Mouse (Mus musculus) midbrain, embryonic 13.5 days (tissue): Measurements from ENCODE around the gene Pglyrp2. TPM values are rescaled to one million over a fixed set of nuclear protein-coding genes. Genes with fewer than 3 reads are reported as not detected.
A peak's percentile ranks its signal among the peaks of the same experiment; 100 is the strongest.

Experiments used
- ATAC-seq: fragments of 200-750 bp; cut with Nextera tagmentation; 2 replicates; pipeline ENCODE4 v1.8.0; 2017; ENCODE audit warnings: mild to moderate bottlenecking, moderate TSS enrichment, moderate library complexity
- H3K27ac ChIP-seq: fragments of 300-500 bp; sonication (generic); 2 replicates; pipeline ENCODE4 v1.5.1; 2015; ENCODE audit warnings: inconsistent platforms, mild to moderate bottlenecking, moderate library complexity
- H3K27me3 ChIP-seq: fragments of 300-500 bp; sonication (generic); 2 replicates; pipeline ENCODE4 v1.6.1; 2015; ENCODE audit warnings: mild to moderate bottlenecking, inconsistent platforms
- H3K36me3 ChIP-seq: fragments of 300-500 bp; sonication (generic); 2 replicates; pipeline ENCODE4 v1.6.1; 2015; ENCODE audit warnings: mild to moderate bottlenecking, inconsistent platforms
- H3K4me1 ChIP-seq: fragments of 300-500 bp; sonication (generic); replicated peaks from 2 replicates; pipeline ENCODE4 v1.6.1; 2015; ENCODE audit warnings: inconsistent platforms
- H3K4me2 ChIP-seq: fragments of 300-500 bp; sonication (generic); replicated peaks from 2 replicates; pipeline ENCODE4 v1.6.1; 2015; ENCODE audit warnings: moderate library complexity, mild to moderate bottlenecking, inconsistent platforms
- H3K4me3 ChIP-seq: fragments of 300-500 bp; sonication (generic); replicated peaks from 2 replicates; pipeline ENCODE4 v1.5.1; 2015; ENCODE audit warnings: mild to moderate bottlenecking, inconsistent platforms
- H3K9ac ChIP-seq: fragments of 300-500 bp; sonication (generic); replicated peaks from 2 replicates; pipeline ENCODE4 v1.6.1; 2015; ENCODE audit warnings: mild to moderate bottlenecking, inconsistent platforms
- H3K9me3 ChIP-seq: fragments of 300-500 bp; sonication (generic); 2 replicates; pipeline ENCODE4 v1.6.1; 2016; ENCODE audit warnings: mild to moderate bottlenecking, inconsistent platforms
- WGBS: fragments of 180-500 bp; shearing (Covaris S2); methylation state at CpG from one replicate; pipeline ENCODE4 v1.1.7; 2015; 5-methylcytosine and 5-hydroxymethylcytosine counted together
- polyA plus RNA-seq: library from polyadenylated mRNA; unstranded; fragments of >200 nt; fragmentation: Nextera tagmentation; extraction: Ambion mirVana; gene quantifications from 2 replicates; pipeline ENCODE4 v1.2.1, GENCODE M21; 2015

The Pglyrp2 gene
- polyA plus RNA-seq, 1 experiment from 2014 or later = not detected

DNA sequence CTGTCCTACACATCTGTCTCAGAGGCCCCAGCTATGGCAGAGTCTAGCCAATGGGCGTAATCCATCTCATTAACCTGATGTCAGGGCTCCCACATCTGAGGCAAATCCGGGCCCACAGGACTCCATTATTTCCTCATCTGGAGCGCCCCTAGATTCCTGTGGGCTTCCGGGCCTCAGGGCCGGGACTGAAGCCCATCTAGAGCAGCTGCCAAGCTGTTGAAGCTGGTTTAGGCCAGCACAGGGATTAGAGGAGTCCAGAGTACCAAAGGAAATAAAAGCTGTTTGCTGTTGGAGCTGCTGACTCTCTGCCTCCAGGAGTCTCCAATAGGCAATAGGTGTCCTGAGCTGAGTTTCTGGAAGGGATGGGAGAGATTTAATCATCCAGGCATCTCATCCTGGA, 11.2 kb upstream of the Pglyrp2 start:
- H3K27me3 ChIP-seq = no peaks in the 10 kb centered on the region
- no peak overlapping the region for H3K4me3 ChIP-seq
- no peaks in the 10 kb centered on the region for H3K36me3 ChIP-seq
- H3K27ac ChIP-seq = no peak overlapping the region
- no peaks in the 10 kb centered on the region for H3K9me3 ChIP-seq
- ATAC-seq = no peak
- H3K4me2 ChIP-seq = no peak overlapping the region
- H3K4me1 ChIP-seq = no peaks in the 10 kb centered on the region
- H3K9ac ChIP-seq = no peak overlapping the region
- 64% methylated on average over 5 of the region's 5 CpGs for WGBS

DNA sequence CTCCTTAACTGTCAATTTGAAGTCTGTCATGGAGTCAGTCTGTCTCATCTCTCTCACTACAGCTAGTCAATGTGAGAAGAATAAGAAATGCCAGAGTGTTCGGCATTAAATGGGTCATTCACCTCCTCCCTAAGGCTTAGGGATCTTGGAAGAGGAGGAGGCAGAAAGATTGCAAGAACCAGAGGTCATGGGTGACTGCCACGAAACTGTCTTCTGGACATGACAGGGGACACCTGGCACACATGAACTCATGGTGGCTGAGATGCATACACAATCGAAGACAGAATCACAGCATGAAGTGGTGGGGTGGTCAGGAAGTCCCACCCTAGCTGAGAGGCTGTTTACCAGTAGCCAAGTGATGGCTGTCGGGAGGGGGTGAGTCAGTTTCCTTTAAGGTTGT, 10.4 kb upstream of the Pglyrp2 start:
- no peaks in the 10 kb centered on the region for H3K9me3 ChIP-seq
- H3K27ac ChIP-seq = no peak overlapping the region
- H3K27me3 ChIP-seq = no peaks in the 10 kb centered on the region
- no peak for ATAC-seq
- H3K9ac ChIP-seq = no peak overlapping the region
- no peaks in the 10 kb centered on the region for H3K36me3 ChIP-seq
- 71% methylated on average over 4 of the region's 4 CpGs for WGBS
- no peak overlapping the region for H3K4me2 ChIP-seq
- no peaks in the 10 kb centered on the region for H3K4me1 ChIP-seq
- no peak overlapping the region for H3K4me3 ChIP-seq

DNA sequence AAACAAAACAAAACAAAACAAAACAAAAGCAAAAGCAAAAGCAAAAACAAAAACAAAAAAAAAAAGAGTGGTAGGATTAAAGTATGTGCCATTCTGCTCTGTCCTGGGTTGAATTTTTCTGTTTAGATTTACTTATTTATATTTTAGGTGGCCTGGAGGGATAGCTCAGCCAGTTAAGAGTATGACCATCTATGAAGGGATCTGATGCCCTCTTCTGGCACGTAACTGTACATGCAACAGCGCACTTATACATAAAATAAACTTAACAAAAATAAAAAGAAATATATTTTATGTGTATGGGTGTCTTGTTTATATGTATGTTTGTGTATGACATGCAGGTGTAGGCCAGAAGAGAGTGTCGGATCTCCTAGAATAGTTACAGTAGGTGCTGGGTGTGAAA, 8.0 kb upstream of the Pglyrp2 start:
- H3K27ac ChIP-seq = no peak overlapping the region
- 58% methylated on average over 3 of the region's 3 CpGs for WGBS
- H3K27me3 ChIP-seq = no peaks in the 10 kb centered on the region
- H3K36me3 ChIP-seq = no peaks in the 10 kb centered on the region
- H3K4me2 ChIP-seq = no peak overlapping the region
- no peaks in the 10 kb centered on the region for H3K9me3 ChIP-seq
- no peak overlapping the region for H3K4me3 ChIP-seq
- H3K4me1 ChIP-seq = no peaks in the 10 kb centered on the region
- no peak for ATAC-seq
- H3K9ac ChIP-seq = no peak overlapping the region

DNA sequence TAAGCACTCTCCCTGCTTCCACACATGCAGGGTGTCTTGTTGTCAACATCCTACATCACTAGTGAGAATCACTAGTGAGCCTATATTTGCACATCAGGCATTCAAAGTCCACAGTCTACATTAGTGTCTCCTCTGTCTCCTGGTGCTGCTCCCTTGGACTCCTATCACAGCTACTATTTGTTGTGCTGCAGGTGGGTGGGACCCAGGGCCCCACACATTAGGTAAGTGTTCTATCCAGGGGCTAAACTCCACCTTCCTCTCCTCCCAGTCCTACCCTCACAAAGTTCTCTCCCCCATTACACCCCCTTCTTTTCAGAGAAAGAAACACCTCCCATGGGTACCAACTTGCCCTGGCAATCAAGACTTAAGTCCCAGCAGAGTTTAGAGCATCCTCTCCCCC, 2.6 kb upstream of the Pglyrp2 start:
- Histone ChIP-seq H3K9ac (no peak overlapping the region), H3K4me1 (no peaks in the 10 kb centered on the region), H3K36me3 (no peaks in the 10 kb centered on the region), H3K4me2 (no peak overlapping the region), H3K4me3 (no peak overlapping the region), H3K27me3 (no peaks in the 10 kb centered on the region), H3K27ac (no peak overlapping the region), H3K9me3 (no peaks in the 10 kb centered on the region)
- ATAC-seq = no peak

DNA sequence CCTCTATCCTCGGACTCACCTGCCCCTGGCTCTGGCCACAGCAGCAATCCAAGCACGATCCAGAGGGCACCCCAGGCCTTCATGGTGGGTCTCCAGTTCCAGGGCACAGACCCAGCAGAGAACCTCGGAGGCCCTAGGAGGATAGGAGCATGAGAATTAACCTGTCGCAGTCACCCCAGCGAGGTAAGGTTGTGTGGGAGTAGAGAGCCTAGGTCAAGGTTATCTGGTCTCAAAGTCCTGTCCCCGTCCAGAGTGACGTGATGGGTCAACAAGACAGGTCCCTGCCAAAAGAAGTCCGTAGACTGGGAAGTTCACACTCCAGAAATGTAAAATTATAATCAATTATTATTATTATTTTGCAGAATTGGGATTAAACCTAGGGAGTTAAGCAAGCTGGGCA, 3.2 kb downstream of the Pglyrp2 start:
- no peak overlapping the region for H3K4me2 ChIP-seq
- no peaks in the 10 kb centered on the region for H3K9me3 ChIP-seq
- H3K36me3 ChIP-seq = no peaks in the 10 kb centered on the region
- H3K4me1 ChIP-seq = no peaks in the 10 kb centered on the region
- H3K27me3 ChIP-seq = peaks cover 9% of the 10 kb centered on the region
- no peak overlapping the region for H3K27ac ChIP-seq
- ATAC-seq = no peak
- WGBS = 87% methylated on average over 8 of the region's 8 CpGs
- no peak overlapping the region for H3K9ac ChIP-seq
- no peak overlapping the region for H3K4me3 ChIP-seq

DNA sequence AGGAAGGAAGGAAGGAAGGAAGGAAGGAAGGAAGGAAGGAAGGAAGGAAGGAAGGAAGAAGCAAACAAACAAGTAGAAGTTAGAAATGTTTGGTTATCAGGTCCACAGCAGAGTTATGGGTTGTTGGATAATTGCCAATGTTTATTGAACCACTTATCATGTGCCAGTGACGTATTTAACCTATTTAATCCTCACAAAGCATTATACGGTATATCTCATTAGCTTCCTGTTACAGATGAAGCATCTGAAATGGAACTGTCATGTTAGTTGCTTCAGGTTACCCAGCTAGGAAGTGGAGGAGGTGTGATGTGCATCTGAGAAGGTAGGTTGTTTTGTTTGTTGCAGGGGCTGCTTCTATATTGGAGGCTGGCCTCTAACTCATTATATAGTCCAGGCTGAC, 4.0 kb downstream of the Pglyrp2 start:
- no peak overlapping the region for H3K9ac ChIP-seq
- H3K9me3 ChIP-seq = no peaks in the 10 kb centered on the region
- H3K27ac ChIP-seq = no peak overlapping the region
- ATAC-seq = no peak
- H3K4me2 ChIP-seq = no peak overlapping the region
- no peak overlapping the region for H3K4me3 ChIP-seq
- H3K36me3 ChIP-seq = no peaks in the 10 kb centered on the region
- 83% methylated on average over 2 of the region's 2 CpGs for WGBS
- H3K27me3 ChIP-seq = peaks cover 11% of the 10 kb centered on the region
- H3K4me1 ChIP-seq = no peaks in the 10 kb centered on the region

DNA sequence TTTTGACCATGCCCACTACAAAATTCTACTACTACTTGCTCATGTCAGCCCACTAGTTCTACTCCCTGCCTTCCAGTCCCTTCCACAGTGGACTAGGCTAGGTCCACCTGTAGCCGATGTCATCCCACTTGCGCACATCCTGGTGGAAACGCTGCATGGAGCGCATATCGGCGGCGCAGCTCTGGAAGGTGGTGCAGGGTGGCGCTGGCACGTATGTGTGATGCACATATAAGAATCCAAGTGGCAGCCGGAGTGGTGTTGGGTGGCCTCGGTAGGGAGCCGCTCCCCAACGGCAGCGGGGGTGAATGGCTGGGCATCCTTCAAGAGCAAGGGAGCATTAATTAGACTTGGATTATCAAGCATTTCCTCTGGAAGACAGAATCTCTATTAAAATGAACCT, 7.2 kb downstream of the Pglyrp2 start:
- H3K27ac ChIP-seq = no peak overlapping the region
- no peaks in the 10 kb centered on the region for H3K36me3 ChIP-seq
- H3K4me2 ChIP-seq = no peak overlapping the region
- no peak for ATAC-seq
- H3K4me3 ChIP-seq = no peak overlapping the region
- no peak overlapping the region for H3K9ac ChIP-seq
- no peaks in the 10 kb centered on the region for H3K9me3 ChIP-seq
- no peaks in the 10 kb centered on the region for H3K4me1 ChIP-seq
- peaks cover 11% of the 10 kb centered on the region for H3K27me3 ChIP-seq
- 95% methylated on average over 14 of the region's 14 CpGs for WGBS

DNA sequence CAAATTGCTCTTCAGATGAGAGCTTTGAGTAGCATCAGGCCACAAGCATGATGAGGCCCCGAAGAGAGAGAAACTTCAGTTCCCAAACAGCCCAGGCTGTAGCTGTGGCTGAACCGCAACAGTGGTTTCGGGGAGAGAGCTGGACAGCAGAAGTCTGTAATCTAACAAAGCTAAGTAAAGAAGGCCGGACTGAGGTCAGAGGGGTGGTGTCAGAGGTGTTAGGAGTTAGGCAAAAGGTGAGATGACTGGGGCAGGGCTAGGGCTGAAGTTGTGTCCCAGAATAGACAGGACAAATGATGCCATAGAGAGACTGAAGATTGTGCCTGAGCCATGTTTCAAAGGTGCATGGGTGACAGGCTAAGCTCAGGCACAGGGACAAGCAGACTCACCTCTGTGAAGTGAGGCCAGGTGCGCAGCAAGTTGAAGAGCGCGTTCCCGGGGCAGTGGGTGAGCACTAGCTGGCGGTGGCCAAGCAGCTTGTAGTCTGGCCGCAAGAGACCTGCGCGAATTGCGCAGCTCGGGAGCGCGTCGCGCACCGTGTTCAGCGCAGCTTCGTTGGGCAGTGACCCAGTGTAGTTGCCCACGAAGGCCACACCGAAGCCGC, 8.4 kb downstream of the Pglyrp2 start:
- no peaks in the 10 kb centered on the region for H3K36me3 ChIP-seq
- no peak overlapping the region for H3K9ac ChIP-seq
- no peaks in the 10 kb centered on the region for H3K4me1 ChIP-seq
- no peak overlapping the region for H3K4me2 ChIP-seq
- no peak overlapping the region for H3K27ac ChIP-seq
- 54% methylated on average over 24 of the region's 24 CpGs for WGBS
- H3K9me3 ChIP-seq = no peaks in the 10 kb centered on the region
- no peak overlapping the region for H3K4me3 ChIP-seq
- H3K27me3 ChIP-seq = peaks cover 11% of the 10 kb centered on the region
- no peak for ATAC-seq

DNA sequence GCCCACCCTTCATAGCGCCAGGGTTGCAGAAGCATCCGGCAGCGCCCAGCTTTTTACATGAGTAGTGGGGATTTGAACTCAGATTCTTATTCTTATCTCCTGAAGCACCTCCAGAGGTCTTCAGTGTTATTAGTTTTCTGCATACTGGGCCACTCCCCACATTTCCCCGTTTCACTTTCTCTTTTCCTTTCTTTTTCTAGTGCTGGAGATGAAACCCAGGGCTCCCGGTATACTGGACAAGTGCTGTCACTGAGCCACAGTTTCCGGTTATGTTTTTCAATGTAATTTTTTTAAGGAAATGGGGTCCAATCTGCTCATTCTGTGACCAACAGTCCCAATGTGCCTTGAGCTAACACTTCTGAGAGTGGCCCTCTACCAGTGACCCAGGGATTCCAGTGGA, 12.1 kb downstream of the Pglyrp2 start:
- no peaks in the 10 kb centered on the region for H3K4me1 ChIP-seq
- no peaks in the 10 kb centered on the region for H3K36me3 ChIP-seq
- H3K9me3 ChIP-seq = no peaks in the 10 kb centered on the region
- 88% methylated on average over 6 of the region's 6 CpGs for WGBS
- no peak for ATAC-seq
- H3K9ac ChIP-seq = no peak overlapping the region
- no peak overlapping the region for H3K4me3 ChIP-seq
- H3K4me2 ChIP-seq = no peak overlapping the region
- H3K27me3 ChIP-seq = peaks cover 11% of the 10 kb centered on the region
- no peak overlapping the region for H3K27ac ChIP-seq

DNA sequence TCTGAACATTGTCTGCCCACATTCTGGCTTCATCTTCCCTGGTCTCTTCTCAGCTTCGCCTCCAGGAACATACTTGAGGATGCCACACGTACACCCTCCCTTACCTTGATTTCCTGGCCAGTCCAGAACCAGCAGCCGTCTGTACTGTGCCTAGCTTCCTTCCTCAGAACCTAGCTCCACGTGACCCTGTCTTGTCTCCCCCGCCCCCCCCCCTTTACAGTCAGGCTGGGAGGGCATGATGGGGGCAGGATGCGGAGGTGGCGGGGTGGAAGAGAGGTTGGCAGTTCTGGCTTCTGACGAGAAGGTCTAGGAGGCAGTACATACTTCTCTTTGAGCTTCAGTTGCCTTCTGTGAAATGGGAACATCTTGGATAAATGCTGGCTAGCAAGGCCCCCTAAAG, 20.6 kb downstream of the Pglyrp2 start, which contains the start of gene Rasal3:
Gene Rasal3 (minus strand): TSS at position 167 of the 400 bp plus-strand sequence.
- Histone ChIP-seq H3K4me3 (no peak within 1 kb of the TSS), H3K9me3 (no peaks in the 10 kb centered on the region), H3K27me3 (peaks cover 11% of the 10 kb centered on the region), H3K9ac (no peak within 1 kb of the TSS), H3K4me1 (no peaks in the 10 kb centered on the region), H3K4me2 (no peak within 1 kb of the TSS), H3K36me3 (no peaks in the 10 kb centered on the region), H3K27ac (no peak within 1 kb of the TSS)
- ATAC-seq = no peak
- 84% methylated on average over 8 of the region's 8 CpGs for WGBS

DNA sequence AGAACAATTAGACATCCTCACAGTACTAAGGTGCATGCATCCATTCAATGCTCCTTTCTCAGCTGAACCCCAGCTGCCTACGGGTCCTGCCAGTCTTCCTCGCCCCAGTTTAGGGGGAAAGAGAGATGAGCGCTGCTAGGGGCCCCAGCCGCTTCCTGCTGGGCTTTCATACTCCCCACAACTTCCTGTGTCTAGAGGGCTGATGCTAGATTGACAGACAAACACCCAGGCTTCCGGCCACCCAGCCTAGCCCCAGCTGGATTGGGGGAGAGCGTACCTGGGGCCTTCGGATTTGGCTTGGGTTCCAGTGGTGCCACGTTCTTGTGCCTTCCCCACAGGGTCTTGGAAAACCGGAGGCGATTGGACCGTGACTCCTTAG, 21.2 kb downstream of the Pglyrp2 start:
- no peak for ATAC-seq
- Histone ChIP-seq H3K4me1 (no peaks in the 10 kb centered on the region), H3K4me3 (no peak overlapping the region), H3K27ac (no peak overlapping the region), H3K36me3 (no peaks in the 10 kb centered on the region), H3K4me2 (no peak overlapping the region), H3K9me3 (no peaks in the 10 kb centered on the region), H3K27me3 (peaks cover 17% of the 10 kb centered on the region), H3K9ac (no peak overlapping the region)
- WGBS = 80% methylated on average over 11 of the region's 11 CpGs

DNA sequence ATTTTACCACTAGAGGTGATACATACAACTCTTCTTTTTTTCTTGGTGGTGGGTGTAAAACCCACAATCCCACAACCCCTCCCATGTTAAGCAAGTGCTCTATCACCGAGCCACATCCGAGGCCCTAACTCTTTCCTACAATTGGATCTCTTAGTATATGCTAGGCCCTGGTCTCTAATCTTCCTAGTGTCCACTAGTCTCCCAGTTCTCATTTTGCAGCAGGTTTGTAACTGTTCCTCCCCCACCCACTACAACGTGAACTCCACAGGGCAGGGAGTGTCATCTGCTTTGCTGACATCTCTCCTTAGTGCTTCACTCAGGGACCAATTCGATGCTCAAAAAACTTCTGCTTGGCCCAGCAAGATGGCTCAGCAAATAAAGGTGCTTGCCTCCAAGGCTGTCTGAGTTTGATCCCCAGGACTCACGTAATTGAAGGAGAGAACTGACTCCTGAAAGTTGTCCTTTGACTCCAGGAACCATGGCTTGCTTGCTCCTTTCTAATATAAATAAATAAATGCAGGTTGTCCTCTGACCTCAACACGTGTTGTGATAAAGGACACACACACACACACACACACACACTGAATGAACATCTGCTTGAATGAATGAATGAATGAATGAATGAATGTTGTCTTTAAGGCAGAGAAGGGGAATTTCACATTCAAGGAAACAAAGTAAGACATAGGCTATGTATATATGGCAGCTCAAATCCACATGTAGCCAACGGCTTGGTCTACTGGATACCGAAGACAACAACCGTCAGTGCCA, 21.8 kb downstream of the Pglyrp2 start:
- 87% methylated on average over 9 of the region's 9 CpGs for WGBS
- no peak overlapping the region for H3K4me2 ChIP-seq
- H3K9ac ChIP-seq = no peak overlapping the region
- peaks cover 23% of the 10 kb centered on the region for H3K27me3 ChIP-seq
- no peaks in the 10 kb centered on the region for H3K4me1 ChIP-seq
- H3K36me3 ChIP-seq = no peaks in the 10 kb centered on the region
- ATAC-seq = no peak
- no peak overlapping the region for H3K27ac ChIP-seq
- no peak overlapping the region for H3K4me3 ChIP-seq
- no peaks in the 10 kb centered on the region for H3K9me3 ChIP-seq

DNA sequence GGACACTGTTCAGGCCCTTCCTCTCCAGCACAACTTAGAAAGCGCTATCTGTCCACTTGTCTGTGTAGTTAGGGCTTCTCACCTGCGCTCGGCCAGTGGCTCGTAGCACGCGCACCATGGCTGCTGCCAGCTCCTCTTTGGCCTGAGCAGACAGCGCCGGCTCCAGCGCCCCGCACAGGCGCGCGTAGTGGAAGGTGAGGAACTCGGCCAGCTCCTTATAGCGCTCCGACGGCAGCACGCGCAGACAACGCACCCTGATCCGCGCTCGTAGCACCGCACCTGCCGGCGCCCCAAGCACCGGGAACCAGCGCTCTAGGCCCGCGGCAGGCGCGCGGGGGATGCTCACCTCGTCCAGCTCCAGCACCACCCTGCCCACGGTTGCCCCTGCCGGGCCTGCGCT, 27.7 kb downstream of the Pglyrp2 start:
- Histone ChIP-seq H3K27me3 (peaks cover 82% of the 10 kb centered on the region), H3K9ac (no peak overlapping the region), H3K27ac (no peak overlapping the region), H3K36me3 (no peaks in the 10 kb centered on the region), H3K4me3 (peak overlapping the region; percentile 12), H3K4me1 (0 out of 2 replicates have a peak, but pooled peaks cover 7% of the 10 kb centered on the region), H3K9me3 (no peaks in the 10 kb centered on the region), H3K4me2 (peak overlapping the region; percentile 35)
- no peak for ATAC-seq
- WGBS = 5% methylated on average over 37 of the region's 37 CpGs
